Mouse (Mus musculus) liver, postnatal 0 days (tissue): ENCODE data around the gene Fhit.

Experiments
- CTCF ChIP-seq: sonication (generic); IDR thresholded peaks from 2 replicates; pipeline ENCODE4 v1.5.1; 2016; ENCODE audit warnings: antibody characterized with exemption, low read depth
- EP300 ChIP-seq: IDR thresholded peaks from 2 replicates; pipeline ENCODE4 v1.6.1; 2016; ENCODE audit warnings: antibody characterized with exemption, low read depth, mild to moderate bottlenecking

DNA sequence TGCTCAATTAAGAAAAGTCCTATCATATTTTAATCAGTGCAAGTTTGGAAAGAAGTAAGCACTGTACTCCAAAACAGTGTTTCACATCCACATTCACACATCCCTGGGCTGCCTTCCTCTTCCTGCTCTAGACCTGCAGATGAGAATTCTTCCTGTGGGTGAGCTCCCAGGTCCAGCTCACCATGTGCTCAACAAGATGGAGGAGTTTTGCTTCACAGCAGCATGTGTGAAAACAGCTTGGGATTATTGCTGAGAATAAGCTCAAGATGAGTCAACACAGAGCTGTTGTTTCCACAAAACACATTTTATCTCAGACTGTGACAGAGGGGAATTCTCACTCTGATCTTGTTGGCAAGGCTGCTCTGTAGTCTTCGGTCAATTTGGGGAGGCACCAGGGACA is 1265.3 kb downstream of the Fhit start:
- TF ChIP-seq CTCF (no peak), EP300 (no peak)
